Mouse (Mus musculus): ENCODE measurements at regions not wholly inside any gene's neighbourhood (a gene's known extent, or its start where the extent isn't known, plus 50 kb on each side); places are given as distances from the start of the nearest gene placed in this dataset.
A peak's percentile ranks its signal among the peaks of the same experiment; 100 is the strongest.

DNA sequence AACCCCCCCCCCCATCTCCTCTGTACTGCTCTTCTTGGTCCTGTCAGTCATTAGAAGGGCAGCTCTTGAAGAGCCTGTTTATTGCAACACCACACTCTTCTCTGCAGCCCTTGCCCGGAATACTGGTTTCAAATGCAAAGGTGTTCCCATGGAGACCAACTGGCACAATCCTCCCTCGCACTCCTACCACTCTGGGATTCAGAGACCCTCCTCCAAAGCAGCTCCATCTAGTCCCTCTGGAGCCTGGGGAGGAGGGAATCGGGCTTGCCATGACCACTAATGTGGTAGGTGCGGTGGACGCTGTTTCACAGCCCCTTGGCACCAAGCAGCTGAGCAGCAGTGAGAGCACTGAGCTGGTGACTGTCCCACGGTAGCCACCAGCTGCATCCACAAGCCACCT lies 83.1 kb downstream of the Stk35 start:
- peak; percentile 53 to 64 for DNase-seq (ENCODE audit: low spot score in 2 of 2)

DNA sequence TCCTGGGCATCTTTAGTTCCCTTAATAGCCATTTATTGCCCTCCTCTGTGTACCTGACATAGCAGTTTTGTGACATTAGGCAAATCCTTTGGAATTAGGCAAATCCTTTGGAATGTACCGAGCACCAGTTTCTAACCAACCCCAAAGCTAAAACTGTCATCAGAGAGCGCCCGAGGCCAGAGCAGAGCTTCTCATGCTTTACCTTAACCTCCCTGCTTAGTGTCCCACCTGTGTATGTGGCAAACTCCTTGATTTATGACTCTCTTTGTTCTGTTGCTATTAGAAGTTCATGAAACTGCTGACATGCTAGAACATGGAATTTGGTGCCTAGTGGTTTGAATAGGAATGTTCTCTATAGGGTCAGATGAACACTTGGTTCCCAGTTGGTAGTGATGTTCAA lies 84.0 kb downstream of the Stk35 start:
- DNase-seq (ENCODE audit: low spot score in 2 of 2) = no peak

- no peak for DNase-seq (ENCODE audit: low spot score in 2 of 2)
Measured at GRCm38 (mm10) chr2:129885536-129885935, 85.2 kb downstream of the Stk35 start.

DNA sequence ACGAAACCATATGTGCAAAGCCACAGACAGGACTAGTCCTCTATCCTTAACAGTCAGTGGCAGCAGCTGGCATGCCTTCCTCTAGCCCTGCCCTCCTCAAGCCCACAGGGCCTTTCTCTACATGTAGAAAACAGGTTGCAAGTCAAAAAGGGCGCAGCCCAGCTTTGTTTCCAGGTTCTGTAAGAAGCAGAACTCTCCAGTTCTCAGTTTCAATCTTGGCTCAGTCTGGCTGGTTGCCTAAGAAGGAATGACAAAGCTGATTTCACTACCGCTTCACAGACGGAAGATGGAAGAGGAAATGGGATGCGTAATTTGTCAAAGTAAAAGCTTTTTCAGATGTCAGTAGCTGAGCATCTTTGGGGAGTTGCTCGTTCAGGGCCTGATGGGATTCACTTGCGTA lies 92.9 kb downstream of the Stk35 start:
- peak; percentile 51 for DNase-seq (ENCODE audit: low spot score in 2 of 2)

- DNase-seq (ENCODE audit: low spot score in 2 of 2) = no peak
Measured at GRCm38 (mm10) chr2:129893832-129894231, 93.5 kb downstream of the Stk35 start.

GRCm38 (mm10) chr2:129894906-129895305 lies 94.6 kb downstream of the Stk35 start:
- no peak for DNase-seq (ENCODE audit: low spot score in 2 of 2)

DNA sequence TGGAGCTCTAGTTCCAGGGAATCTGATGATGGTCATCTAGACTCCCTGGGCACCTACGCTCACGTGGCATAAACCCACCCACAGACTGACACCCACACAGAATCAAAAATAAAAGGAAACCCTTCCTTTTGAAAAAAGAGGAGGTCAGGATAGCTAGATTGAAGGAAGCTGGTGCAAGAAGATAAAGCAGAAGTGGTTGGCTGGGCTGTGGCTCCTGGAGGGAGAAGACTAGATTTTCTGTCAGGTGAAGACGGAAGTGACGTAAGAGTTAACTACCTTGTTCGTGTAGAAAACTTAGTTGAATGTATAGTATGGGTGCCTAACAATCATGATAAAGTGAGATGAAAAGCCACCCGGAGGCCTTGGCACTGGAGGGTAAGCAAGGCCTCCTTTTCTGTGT lies 95.1 kb downstream of the Stk35 start:
- no peak for DNase-seq (ENCODE audit: low spot score in 2 of 2)

DNA sequence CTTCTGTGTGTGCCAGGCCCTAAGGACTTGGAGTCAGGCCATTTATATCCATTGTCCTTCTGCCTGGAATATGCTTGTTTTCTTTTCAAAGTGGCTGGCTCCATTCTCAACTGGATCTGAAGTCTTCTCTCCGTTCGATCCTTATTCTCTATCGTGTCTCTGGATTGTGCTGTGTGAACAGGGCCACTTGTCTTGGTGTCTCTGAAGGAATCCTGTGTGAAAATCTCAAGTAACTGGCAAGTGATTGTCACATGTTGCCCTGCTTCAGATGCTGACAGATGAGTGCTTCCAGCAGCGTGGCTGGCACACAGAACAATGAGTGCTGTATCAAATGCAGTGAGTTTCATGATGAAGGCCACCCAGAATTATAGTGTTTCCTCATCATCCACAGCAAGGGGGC lies 96.4 kb downstream of the Stk35 start:
- DNase-seq (ENCODE audit: low spot score in 2 of 2) = no peak

- DNase-seq (ENCODE audit: low spot score in 2 of 2) = no peak
Measured at GRCm38 (mm10) chr2:129903383-129904135, 103.2 kb downstream of the Stk35 start.

DNA sequence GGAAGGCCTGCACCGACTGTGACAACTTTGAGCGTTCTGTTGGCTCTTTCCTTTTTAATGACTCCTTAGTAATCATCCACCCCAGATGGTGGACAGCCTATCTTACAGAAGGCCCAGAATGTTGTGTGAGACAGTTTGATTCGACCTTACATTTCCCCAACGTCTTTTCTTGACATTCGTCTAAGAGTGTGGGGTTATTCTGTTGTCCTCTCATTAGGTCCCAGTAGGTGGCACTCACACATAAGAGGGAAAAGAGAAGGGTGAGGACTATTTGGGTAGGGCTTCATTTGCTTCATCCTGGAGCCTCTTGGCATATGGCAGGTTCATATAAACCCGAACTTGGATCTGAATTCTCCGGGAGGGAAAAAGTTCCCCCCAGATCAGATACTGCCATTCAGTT lies 104.4 kb downstream of the Stk35 start:
- peak; percentile 59 to 72 for DNase-seq (ENCODE audit: low spot score in 2 of 2)

GRCm38 (mm10) chr2:129908701-129909425 lies 103.3 kb upstream of the Tgm3 start:
- DNase-seq (ENCODE audit: low spot score in 2 of 2) = peak; percentile 71 to 79

- DNase-seq (ENCODE audit: low spot score in 2 of 2) = no peak
Measured at GRCm38 (mm10) chr2:129911203-129911921, 100.8 kb upstream of the Tgm3 start.

GRCm38 (mm10) chr2:129912556-129912955 lies 99.6 kb upstream of the Tgm3 start:
- peak in 1 of 2 experiments; percentile 34 for DNase-seq (ENCODE audit: low spot score in 2 of 2)

- peak; percentile 41 to 53 for DNase-seq (ENCODE audit: low spot score in 2 of 2)
Measured at GRCm38 (mm10) chr2:129914261-129914660, 97.9 kb upstream of the Tgm3 start.

GRCm38 (mm10) chr2:129916411-129916810 lies 95.7 kb upstream of the Tgm3 start:
- no peak for DNase-seq (ENCODE audit: low spot score in 2 of 2)

GRCm38 (mm10) chr2:129918141-129918790 lies 93.9 kb upstream of the Tgm3 start:
- no peak for DNase-seq (ENCODE audit: low spot score in 2 of 2)

- no peak for DNase-seq (ENCODE audit: low spot score in 2 of 2)
Measured at GRCm38 (mm10) chr2:129919551-129919950, 92.6 kb upstream of the Tgm3 start.

- no peak for DNase-seq (ENCODE audit: low spot score in 2 of 2)
Measured at GRCm38 (mm10) chr2:129927218-129927617, 84.9 kb upstream of the Tgm3 start.

GRCm38 (mm10) chr2:129933578-129933977 lies 78.6 kb upstream of the Tgm3 start:
- no peak for DNase-seq (ENCODE audit: low spot score in 2 of 2)

DNA sequence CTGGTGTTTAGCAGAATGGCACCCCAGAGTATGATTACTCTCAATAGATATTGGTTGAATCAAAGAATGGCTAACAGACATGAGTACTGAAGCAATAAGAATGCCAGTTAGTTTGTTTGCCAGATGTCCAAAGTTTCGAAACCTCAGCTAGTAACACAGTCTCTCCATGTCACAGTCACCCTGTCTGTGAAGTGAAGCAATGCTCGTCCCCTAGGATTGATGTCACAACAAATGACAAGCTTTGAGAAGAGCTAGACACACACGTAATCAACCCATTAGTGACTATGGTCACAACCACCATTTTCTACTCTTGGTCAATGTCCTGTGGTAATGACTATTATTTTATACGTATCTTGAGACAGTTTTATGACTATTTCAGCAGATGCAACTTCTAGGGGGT lies 69.3 kb upstream of the Tgm3 start:
- no peak for DNase-seq (ENCODE audit: low spot score in 2 of 2)

DNA sequence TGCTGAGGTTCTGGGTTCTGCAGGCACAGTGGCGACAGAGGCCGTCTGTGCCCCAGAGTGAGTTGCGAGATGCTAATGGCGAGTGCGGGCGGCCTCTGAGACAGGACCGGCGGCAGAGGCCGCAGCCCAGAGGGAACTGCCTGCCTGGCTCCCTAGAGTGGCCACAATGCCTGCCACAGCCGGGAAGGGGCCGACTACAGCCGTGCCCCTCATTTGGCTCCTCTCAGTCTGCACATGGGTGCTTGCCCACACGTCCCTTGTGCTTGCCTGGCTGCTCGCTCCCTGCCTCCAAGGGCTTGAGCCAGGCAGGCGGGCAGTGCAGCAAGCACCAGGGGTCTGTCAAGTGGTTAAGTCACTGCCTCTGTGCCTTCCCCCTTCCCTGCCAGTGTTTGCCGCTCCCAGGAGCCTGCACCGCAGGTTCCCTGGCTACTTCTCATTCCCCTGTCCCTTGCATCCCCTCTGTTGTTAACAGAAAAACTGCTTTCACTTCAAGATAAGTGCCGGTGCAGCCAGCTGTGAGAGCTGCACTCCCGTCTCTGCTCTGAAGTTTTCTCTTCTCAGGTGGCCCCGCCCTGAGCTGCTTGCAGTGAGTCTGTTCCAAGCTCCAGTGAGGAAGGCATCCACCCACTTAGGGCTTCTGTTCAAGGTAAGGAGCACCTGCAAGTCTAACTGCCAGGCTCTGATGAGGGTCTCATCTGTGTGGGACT lies 64.1 kb upstream of the Tgm3 start:
- no peak for DNase-seq (ENCODE audit: low spot score in 2 of 2)

Measured in right cerebral cortex, adult 2 months (tissue).